Mouse (Mus musculus): ENCODE results near the gene Ppp4r3a.

Ppp4r3a gene

DNA sequence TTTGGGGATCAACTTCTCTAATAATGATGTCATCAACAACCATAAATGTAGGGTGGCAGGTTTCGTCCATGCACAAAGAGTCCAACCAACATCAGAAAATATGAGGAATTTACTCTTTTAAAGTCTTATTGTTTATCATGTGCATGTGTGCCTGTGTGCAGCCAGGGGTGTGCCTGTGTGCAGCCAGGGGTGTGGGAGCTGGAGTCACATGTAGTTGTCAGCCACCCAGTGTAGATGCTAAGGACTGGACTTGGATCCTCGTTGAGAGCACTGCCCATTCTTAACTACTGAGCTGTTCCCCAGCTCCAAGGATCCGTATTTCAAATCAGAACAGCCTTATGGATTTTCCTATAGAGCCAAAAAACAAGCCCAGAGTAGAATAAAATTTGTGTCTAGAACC lies 92.4 kb downstream of the Ppp4r3a start:
- DNase-seq = no peak

DNA sequence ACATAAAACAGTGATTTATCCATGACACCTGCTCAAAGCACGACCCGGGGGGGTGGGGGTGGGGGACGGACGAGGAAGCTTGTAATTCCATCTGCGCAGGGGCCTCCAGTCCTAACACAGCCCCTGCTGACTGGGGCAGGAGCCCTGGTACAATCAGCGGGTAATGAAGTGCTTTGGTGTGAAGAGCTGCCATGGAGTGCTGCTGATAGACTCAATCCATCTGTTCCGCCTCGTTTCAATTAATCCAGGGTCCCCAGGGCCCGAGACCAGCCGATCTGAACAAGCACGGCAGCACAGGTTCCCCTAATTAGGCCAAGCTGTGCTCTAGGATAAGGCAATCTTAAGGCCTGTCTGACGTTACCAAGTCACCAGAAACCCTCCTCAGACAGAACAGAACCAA lies 93.2 kb downstream of the Ppp4r3a start:
- no peak for DNase-seq

DNA sequence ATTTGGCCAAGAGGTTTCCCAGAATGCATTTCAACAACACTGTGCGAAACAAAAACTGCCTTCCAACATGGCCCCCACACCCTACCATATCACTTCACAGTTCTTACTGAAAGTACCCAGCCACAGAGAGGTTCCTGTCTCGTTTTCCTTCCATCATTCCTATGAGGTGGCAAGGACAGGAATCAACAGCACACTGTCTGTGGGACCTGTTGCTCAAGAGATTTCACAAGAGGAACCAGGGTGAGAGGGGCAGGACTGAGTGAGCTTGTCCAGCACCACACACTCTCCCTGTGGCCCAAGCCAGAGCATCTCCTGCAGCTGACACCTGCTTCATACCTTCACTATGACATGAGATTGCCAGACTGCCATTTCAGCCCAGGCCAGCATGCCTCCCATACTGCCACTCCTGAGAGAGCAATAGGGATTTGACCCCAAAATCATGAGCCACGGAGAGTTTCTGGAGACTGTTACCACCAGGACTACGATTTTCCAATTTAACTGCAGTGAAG lies 93.7 kb downstream of the Ppp4r3a start:
- DNase-seq = no peak

Data from kidney, postnatal 36 days (tissue).